Mouse (Mus musculus): ENCODE data around the gene Frmpd3. TPM values are rescaled to one million over a fixed set of nuclear protein-coding genes. Genes with fewer than 3 reads are reported as not detected.

The Frmpd3 gene
- polyA plus RNA-seq, 1 experiment from 2014 or later: 0.03 TPM

MicroRNAs within 50 kb of the gene (microRNA counts, 519-probe panel; counts per million panel counts)
- not detected for microRNA mmu-miR-3475

Small RNA genes lying within 50 kb of the gene (microRNA-seq; reads per million reads assigned to microRNA genes)
- 9.1 reads per million, percentile 22 among the genes with 10 or more reads in this experiment for gene Mir3475

Other genes with a start within 250 kb of the Frmpd3 start
- 33.4 and 35.0 TPM in 2 replicates for gene Prps1, start 114.3 kb downstream of the Frmpd3 start, polyA plus RNA-seq (2015; fragmentation: Nextera tagmentation; extraction: Ambion mirVana)